Mouse (Mus musculus) liver, embryonic 15.5 days (tissue): ENCODE measurements around the gene 2210011C24Rik. TPM values are rescaled to one million over a fixed set of nuclear protein-coding genes. Genes with fewer than 3 reads are reported as not detected.
A peak's percentile ranks its signal among the peaks of the same experiment; 100 is the strongest.
"Not testable (repeated sequence)": the region's sequence is repeated elsewhere in the genome, so short reads cannot be mapped to it uniquely, and the experiment has no call there.

ENCODE experiments used
- ATAC-seq: fragments of 200-750 bp; cut with Nextera tagmentation; 2 replicates; pipeline ENCODE4 v1.8.0; 2017; ENCODE audit warnings: moderate number of reproducible peaks, mild to moderate bottlenecking, moderate library complexity; ENCODE audit not compliant: insufficient read depth
- H3K27ac ChIP-seq: fragments of 300-500 bp; sonication (generic); replicated peaks from 2 replicates; pipeline ENCODE4 v1.5.1; 2015; ENCODE audit warnings: mild to moderate bottlenecking, inconsistent platforms
- H3K27me3 ChIP-seq: fragments of 300-500 bp; sonication (generic); 2 replicates; pipeline ENCODE4 v1.6.1; 2015; ENCODE audit warnings: mild to moderate bottlenecking, inconsistent platforms
- H3K36me3 ChIP-seq: fragments of 300-500 bp; sonication (generic); replicated peaks from 2 replicates; pipeline ENCODE4 v1.6.1; 2015; ENCODE audit warnings: moderate library complexity, mild to moderate bottlenecking, inconsistent platforms
- H3K4me1 ChIP-seq: fragments of 300-500 bp; sonication (generic); replicated peaks from 2 replicates; pipeline ENCODE4 v1.6.1; 2015; ENCODE audit warnings: inconsistent platforms
- H3K4me2 ChIP-seq: fragments of 300-500 bp; sonication (generic); 2 replicates; pipeline ENCODE4 v1.6.1; 2015; ENCODE audit warnings: moderate library complexity, mild to moderate bottlenecking, inconsistent platforms
- H3K4me3 ChIP-seq: fragments of 300-500 bp; sonication (generic); replicated peaks from 2 replicates; pipeline ENCODE4 v1.5.1; 2015; ENCODE audit warnings: mild to moderate bottlenecking, inconsistent platforms
- H3K9ac ChIP-seq: fragments of 300-500 bp; sonication (generic); 2 replicates; pipeline ENCODE4 v1.6.1; 2015; ENCODE audit warnings: moderate library complexity, mild to moderate bottlenecking, inconsistent platforms
- H3K9me3 ChIP-seq: fragments of 300-500 bp; sonication (generic); replicated peaks from 2 replicates; pipeline ENCODE4 v1.6.1; 2016; ENCODE audit warnings: inconsistent platforms
- WGBS: fragments of 180-500 bp; shearing (Covaris S2); methylation state at CpG from one replicate; pipeline ENCODE4 v1.1.7; 2015; ENCODE audit warnings: mixed read lengths; ENCODE audit not compliant: insufficient replicate concordance; 5-methylcytosine and 5-hydroxymethylcytosine counted together
- polyA plus RNA-seq: library from polyadenylated mRNA; unstranded; fragments of >200 nt; fragmentation: Nextera tagmentation; extraction: Ambion mirVana; gene quantifications from 2 replicates; pipeline ENCODE4 v1.2.1, GENCODE M21; 2015

2210011C24Rik gene
- polyA plus RNA-seq, 1 experiment from 2014 or later: not detected

- Histone ChIP-seq H3K9ac (no peak overlapping the region; the same call in 1 of the 2 replicates), H3K4me1 (peaks cover 56% of the 10 kb centered on the region), H3K27me3 (no peaks in the 10 kb centered on the region), H3K4me3 (no peak overlapping the region), H3K27ac (peak overlapping the region; percentile 61), H3K9me3 (no peaks in the 10 kb centered on the region), H3K36me3 (peaks cover 54% of the 10 kb centered on the region), H3K4me2 (peak overlapping the region; percentile 33)
- peak; percentile 29 for ATAC-seq
- 17% methylated on average over 2 of the region's 2 CpGs for WGBS
These were observed 19.5 kb downstream of the 2210011C24Rik start for GRCm38 (mm10) chr8:83992488-83992887.

GRCm38 (mm10) chr8:83990170-83990569 lies 21.8 kb downstream of the 2210011C24Rik start:
- H3K27me3 ChIP-seq: no peaks in the 10 kb centered on the region
- peaks cover 74% of the 10 kb centered on the region for H3K36me3 ChIP-seq
- H3K9me3 ChIP-seq: no peaks in the 10 kb centered on the region
- no peak overlapping the region for H3K4me3 ChIP-seq
- no peak overlapping the region for H3K9ac ChIP-seq
- 87% methylated on average over 14 of the region's 14 CpGs for WGBS
- H3K4me1 ChIP-seq: peaks cover 43% of the 10 kb centered on the region
- ATAC-seq: no peak
- H3K27ac ChIP-seq: no peak overlapping the region
- H3K4me2 ChIP-seq: no peak overlapping the region

GRCm38 (mm10) chr8:83989243-83989642 lies 22.7 kb downstream of the 2210011C24Rik start:
- Histone ChIP-seq H3K27ac (no peak overlapping the region; the same call in 1 of the 2 replicates), H3K36me3 (peaks cover 76% of the 10 kb centered on the region), H3K9me3 (no peaks in the 10 kb centered on the region), H3K4me2 (no peak overlapping the region), H3K27me3 (no peaks in the 10 kb centered on the region), H3K4me1 (peaks cover 38% of the 10 kb centered on the region), H3K4me3 (no peak overlapping the region), H3K9ac (no peak overlapping the region)
- ATAC-seq: no peak
- WGBS: 51% methylated on average over 7 of the region's 7 CpGs

- H3K9me3 ChIP-seq, H3K4me2 ChIP-seq, H3K9ac ChIP-seq, H3K27me3 ChIP-seq, H3K27ac ChIP-seq, H3K4me3 ChIP-seq, ATAC-seq: not testable (repeated sequence)
- H3K36me3 ChIP-seq: peaks cover 67% of the 10 kb centered on the region
- H3K4me1 ChIP-seq: peaks cover 13% of the 10 kb centered on the region; the same call in 1 of the 2 replicates
- 91% methylated on average over 2 of the region's 2 CpGs for WGBS
These were observed 28.7 kb downstream of the 2210011C24Rik start for GRCm38 (mm10) chr8:83983222-83983621.

- H3K27ac ChIP-seq: no peak overlapping the region
- WGBS: 56% methylated on average over 4 of the region's 4 CpGs
- H3K27me3 ChIP-seq: no peaks in the 10 kb centered on the region
- H3K4me3 ChIP-seq: no peak overlapping the region
- no peak overlapping the region for H3K4me2 ChIP-seq
- H3K4me1 ChIP-seq: peaks cover 20% of the 10 kb centered on the region
- no peaks in the 10 kb centered on the region for H3K9me3 ChIP-seq
- H3K36me3 ChIP-seq: peaks cover 59% of the 10 kb centered on the region
- ATAC-seq: peak; percentile 51; the same call in 1 of the 2 replicates
- no peak overlapping the region for H3K9ac ChIP-seq
These were observed 29.5 kb downstream of the 2210011C24Rik start for GRCm38 (mm10) chr8:83982449-83982848.

GRCm38 (mm10) chr8:83981533-83981932 lies 30.4 kb downstream of the 2210011C24Rik start:
- Histone ChIP-seq H3K9me3 (no peaks in the 10 kb centered on the region), H3K27ac (no peak overlapping the region), H3K9ac (no peak overlapping the region), H3K27me3 (no peaks in the 10 kb centered on the region), H3K4me3 (no peak overlapping the region), H3K4me1 (peaks cover 28% of the 10 kb centered on the region), H3K36me3 (peaks cover 50% of the 10 kb centered on the region), H3K4me2 (no peak overlapping the region)
- 87% methylated on average over 7 of the region's 7 CpGs for WGBS
- ATAC-seq: no peak

GRCm38 (mm10) chr8:83980845-83981244 lies 31.1 kb downstream of the 2210011C24Rik start:
- Histone ChIP-seq H3K4me2 (no peak overlapping the region), H3K4me3 (no peak overlapping the region), H3K27me3 (no peaks in the 10 kb centered on the region), H3K36me3 (peaks cover 43% of the 10 kb centered on the region), H3K9ac (no peak overlapping the region), H3K27ac (no peak overlapping the region), H3K9me3 (no peaks in the 10 kb centered on the region), H3K4me1 (peaks cover 28% of the 10 kb centered on the region)
- no peak for ATAC-seq
- WGBS: 74% methylated on average over 8 of the region's 8 CpGs

GRCm38 (mm10) chr8:83980250-83980649 lies 31.7 kb downstream of the 2210011C24Rik start:
- Histone ChIP-seq H3K4me1 (peaks cover 28% of the 10 kb centered on the region), H3K9me3 (no peaks in the 10 kb centered on the region), H3K27me3 (no peaks in the 10 kb centered on the region), H3K4me3 (no peak overlapping the region), H3K27ac (no peak overlapping the region), H3K9ac (no peak overlapping the region), H3K4me2 (no peak overlapping the region), H3K36me3 (peaks cover 40% of the 10 kb centered on the region)
- ATAC-seq: no peak
- 57% methylated on average over 1 of the region's 1 CpGs for WGBS

GRCm38 (mm10) chr8:83978200-83978599 lies 33.8 kb downstream of the 2210011C24Rik start:
- H3K9me3 ChIP-seq: no peaks in the 10 kb centered on the region
- peaks cover 24% of the 10 kb centered on the region for H3K36me3 ChIP-seq
- WGBS: 77% methylated on average over 9 of the region's 9 CpGs
- H3K27me3 ChIP-seq: no peaks in the 10 kb centered on the region
- no peak overlapping the region for H3K27ac ChIP-seq
- H3K4me2 ChIP-seq: no peak overlapping the region
- peaks cover 48% of the 10 kb centered on the region for H3K4me1 ChIP-seq
- ATAC-seq: no peak
- no peak overlapping the region for H3K9ac ChIP-seq
- H3K4me3 ChIP-seq: no peak overlapping the region

GRCm38 (mm10) chr8:83977646-83978045 lies 34.3 kb downstream of the 2210011C24Rik start:
- H3K4me2 ChIP-seq: no peak overlapping the region
- no peaks in the 10 kb centered on the region for H3K27me3 ChIP-seq
- H3K9ac ChIP-seq: no peak overlapping the region
- no peak for ATAC-seq
- H3K9me3 ChIP-seq: no peaks in the 10 kb centered on the region
- WGBS: 46% methylated on average over 6 of the region's 6 CpGs
- H3K27ac ChIP-seq: 0 out of 2 replicates have a peak overlapping the region, but pooled peaks have one; percentile 9
- no peak overlapping the region for H3K4me3 ChIP-seq
- peaks cover 48% of the 10 kb centered on the region for H3K4me1 ChIP-seq
- peaks cover 19% of the 10 kb centered on the region for H3K36me3 ChIP-seq

GRCm38 (mm10) chr8:83976779-83977350 lies 35.1 kb downstream of the 2210011C24Rik start:
- H3K4me3 ChIP-seq: no peak overlapping the region
- no peak overlapping the region for H3K27ac ChIP-seq
- ATAC-seq: no peak
- peaks cover 47% of the 10 kb centered on the region for H3K4me1 ChIP-seq
- WGBS: 79% methylated on average over 5 of the region's 5 CpGs
- H3K4me2 ChIP-seq: no peak overlapping the region
- H3K9ac ChIP-seq: no peak overlapping the region
- H3K9me3 ChIP-seq: no peaks in the 10 kb centered on the region
- H3K36me3 ChIP-seq: peaks cover 15% of the 10 kb centered on the region
- H3K27me3 ChIP-seq: no peaks in the 10 kb centered on the region
